In genomic region chr6:71632829-71633662, GRCm38 (mm10) we compare ENCODE assay signal across 8 mouse cellular contexts. TPM values are rescaled to one million over a fixed set of nuclear protein-coding genes. Genes with fewer than 3 reads are reported as not detected.
DNase-seq lines count a peak whose midpoint lies in the region; ATAC-seq and TF ChIP-seq lines count a peak whose summit lies in the region.

Gene Kdm3a (minus strand): TSS chr6:71632990.

- peak within 1 kb of the TSS; percentile 89 for H3K4me3 ChIP-seq in embryonic facial prominence, embryonic 14.5 days (ENCODE audit: low read depth, low read length)
- H3K4me3 ChIP-seq in heart, adult 2 months = peak within 1 kb of the TSS; percentile 85
- peak within 1 kb of the TSS; percentile 80 for H3K4me3 ChIP-seq in limb, embryonic 13.5 days
- peak within 1 kb of the TSS; percentile 92 for H3K4me3 ChIP-seq in midbrain, embryonic 16.5 days (ENCODE audit: low read depth, low read length)

- intact Hi-C loops in heart, adult 2 months (cut with DNase I) = loop anchor here (2.0 to 5.0 kb wide), 6 partner anchors 74 to 362 kb away; partner anchors contain the start of genes Krcc1, Reep1 and Rmnd5a

- peak; percentile 94 for TF ChIP-seq EP300 in heart, adult 2 months (IDR thresholded peaks at IDR 0.05; ENCODE audit: insufficient read depth, low read depth, low read length)

- H3K27ac ChIP-seq in embryonic facial prominence, embryonic 14.5 days (replicated peaks; ENCODE audit: low read depth, low read length) = peak within 1 kb of the TSS; percentile 98
- H3K27ac ChIP-seq in heart, adult 2 months = peak within 1 kb of the TSS; percentile 90
- peak within 1 kb of the TSS; percentile 99 for H3K27ac ChIP-seq in limb, embryonic 13.5 days
- peak within 1 kb of the TSS; percentile 100 for H3K27ac ChIP-seq in midbrain, embryonic 16.5 days (ENCODE audit: low read length)

- peaks cover 22% of the 10 kb centered on the region for H3K4me1 ChIP-seq in embryonic facial prominence, embryonic 14.5 days (ENCODE audit: control insufficient read depth, insufficient read depth, low read length)
- peaks cover 8% of the 10 kb centered on the region for H3K4me1 ChIP-seq in heart, adult 2 months (ENCODE audit: control insufficient read depth, insufficient read depth, low read length)
- H3K4me1 ChIP-seq in limb, embryonic 13.5 days = peaks cover 22% of the 10 kb centered on the region
- peaks cover 24% of the 10 kb centered on the region for H3K4me1 ChIP-seq in midbrain, embryonic 16.5 days (ENCODE audit: control insufficient read depth, insufficient read depth, low read length)

- WGBS in embryonic facial prominence, embryonic 14.5 days = under 1% methylated on average over 60 of the region's 63 CpGs
- WGBS in heart, adult 2 months = under 1% methylated on average over 63 of the region's 63 CpGs
- WGBS in limb, embryonic 13.5 days = under 1% methylated on average over 63 of the region's 63 CpGs
- under 1% methylated on average over 55 of the region's 63 CpGs for WGBS in midbrain, embryonic 16.5 days

- peak; percentile 98 for ATAC-seq in embryonic facial prominence, embryonic 14.5 days (ENCODE audit: low read depth)
- ATAC-seq in limb, embryonic 13.5 days (ENCODE audit: low FRiP score, low read depth) = peak; percentile 96
- peak; percentile 98 for ATAC-seq in midbrain, embryonic 16.5 days

- peak; percentile 90 for TF ChIP-seq POLR2A in heart, adult 2 months (IDR thresholded peaks at IDR 0.05; ENCODE audit: insufficient read depth, low read depth, low read length)

- peak; percentile 81 for TF ChIP-seq CTCF in heart, adult 2 months (IDR thresholded peaks at IDR 0.05)

- H3K27me3 ChIP-seq in embryonic facial prominence, embryonic 14.5 days (replicated peaks; ENCODE audit: control insufficient read depth, insufficient read depth, low read length) = peaks cover 3% of the 10 kb centered on the region; the same call in 1 of the 2 replicates
- no peaks in the 10 kb centered on the region for H3K27me3 ChIP-seq in heart, adult 2 months (ENCODE audit: control insufficient read depth, insufficient read depth, low read length)
- peaks cover 3% of the 10 kb centered on the region; the same call in 1 of the 2 replicates for H3K27me3 ChIP-seq in limb, embryonic 13.5 days
- H3K27me3 ChIP-seq in midbrain, embryonic 16.5 days (ENCODE audit: control insufficient read depth, insufficient read depth, low read depth, low read length) = peaks cover 7% of the 10 kb centered on the region

- H3K9me3 ChIP-seq in embryonic facial prominence, embryonic 14.5 days (ENCODE audit: control insufficient read depth, low read length) = no peaks in the 10 kb centered on the region; the same call in 1 of the 2 replicates
- no peaks in the 10 kb centered on the region for H3K9me3 ChIP-seq in limb, embryonic 13.5 days
- H3K9me3 ChIP-seq in midbrain, embryonic 16.5 days (replicated peaks; ENCODE audit: control insufficient read depth, low read length, poor library complexity, severe bottlenecking) = no peaks in the 10 kb centered on the region

- peak within 1 kb of the TSS; percentile 90 for H3K9ac ChIP-seq in embryonic facial prominence, embryonic 14.5 days (ENCODE audit: low read depth, low read length)
- H3K9ac ChIP-seq in heart, adult 2 months (ENCODE audit: low read depth, low read length) = peak within 1 kb of the TSS; percentile 84
- peak within 1 kb of the TSS; percentile 88 for H3K9ac ChIP-seq in limb, embryonic 13.5 days
- peak within 1 kb of the TSS; percentile 76 for H3K9ac ChIP-seq in midbrain, embryonic 16.5 days (ENCODE audit: low read depth, low read length)

- no peaks in the 10 kb centered on the region for H3K79me2 ChIP-seq in heart, adult 2 months (replicated peaks; ENCODE audit: control insufficient read depth, insufficient read depth, low read length)

- DNase-seq in 3T3-L1 (ENCODE audit: low read depth, low spot score) = peak; percentile 100
- DNase-seq in adrenal gland, postnatal 4 days (ENCODE audit: low spot score in 2 of 2) = peak; percentile 95 to 97
- peak; percentile 99 for DNase-seq in embryonic facial prominence, embryonic 14.5 days (ENCODE audit: low spot score)
- peak; percentile 98 for DNase-seq in heart, adult 2 months
- DNase-seq in kidney, adult 8-10 months = peak; percentile 98 to 99
- DNase-seq in spleen, postnatal 10 days (ENCODE audit: low spot score in 2 of 2) = peak; percentile 99

- peak within 1 kb of the TSS; percentile 88 for H3K4me2 ChIP-seq in embryonic facial prominence, embryonic 14.5 days (ENCODE audit: low read depth, low read length)
- H3K4me2 ChIP-seq in limb, embryonic 13.5 days (replicated peaks) = peak within 1 kb of the TSS; percentile 83
- peak within 1 kb of the TSS; percentile 73 for H3K4me2 ChIP-seq in midbrain, embryonic 16.5 days (ENCODE audit: low read length)

- peaks cover 17% of the 10 kb centered on the region; the same call in 1 of the 2 replicates for H3K36me3 ChIP-seq in embryonic facial prominence, embryonic 14.5 days (ENCODE audit: control insufficient read depth, insufficient read depth, low read length)
- H3K36me3 ChIP-seq in heart, adult 2 months (ENCODE audit: control insufficient read depth, insufficient read depth, low read length) = peaks cover 31% of the 10 kb centered on the region
- peaks cover 19% of the 10 kb centered on the region for H3K36me3 ChIP-seq in limb, embryonic 13.5 days
- H3K36me3 ChIP-seq in midbrain, embryonic 16.5 days (ENCODE audit: control insufficient read depth, insufficient read depth, low read length) = no peaks in the 10 kb centered on the region

RNA-seq across cellular contexts. Expression of gene Kdm3a, which starts in this region (rescaled TPM):
- 10 to 100 TPM; 69.6 to 70.1 TPM for total RNA-seq in adrenal gland, postnatal 4 days (2021)
- 27.7 and 34.9 TPM in 2 replicates for polyA plus RNA-seq in embryonic facial prominence, embryonic 14.5 days (2014; fragmentation: Nextera tagmentation; extraction: Ambion mirVana)
- 10 to 100 TPM; 17.7 to 18.2 TPM for total RNA-seq in heart, adult 2 months (2021)
- polyA plus RNA-seq in heart, adult 2 months (2012; rRNA removed) = 8.2 and 17.8 TPM in 2 replicates
- polyA plus RNA-seq in limb, embryonic 13.5 days (2015; fragmentation: Nextera tagmentation; extraction: Ambion mirVana) = 50.7 and 55.1 TPM in 2 replicates
- 33.7 and 40.9 TPM in 2 replicates for polyA plus RNA-seq in midbrain, embryonic 16.5 days (2015; fragmentation: Nextera tagmentation; extraction: Ambion mirVana)

Comparison
In these comparisons a context has a peak if more than half of its experiments do, and no peak if none do; other contexts are left out.
1. Peak in every context shown above with its lines: DNase-seq, ATAC-seq, H3K4me3 ChIP-seq and H3K27ac ChIP-seq.